Mouse (Mus musculus): ENCODE measurements around the gene Vmn1r4.
A peak's percentile ranks its signal among the peaks of the same experiment; 100 is the strongest.

Vmn1r4 gene

GRCm38 (mm10) chr6:56923726-56924707 is at the start of gene Vmn1r4, which contains the start of gene Nt5c3:
Vmn1r4 (plus strand) TSS chr6:56924015.
Nt5c3 (minus strand) TSS chr6:56923932.
- peak; percentile 86 to 87 for DNase-seq

- no peak for DNase-seq
These were observed 46.9 kb upstream of the Vmn1r4 start for GRCm38 (mm10) chr6:56876870-56877269.

- DNase-seq: no peak
These were observed 45.8 kb upstream of the Vmn1r4 start for GRCm38 (mm10) chr6:56877985-56878384.

GRCm38 (mm10) chr6:56879352-56879955 is 44.4 kb upstream of the Vmn1r4 start:
- DNase-seq: no peak

- no peak for DNase-seq
These were observed 35.3 kb upstream of the Vmn1r4 start for GRCm38 (mm10) chr6:56888561-56888960.

GRCm38 (mm10) chr6:56890762-56891161 is 33.1 kb upstream of the Vmn1r4 start:
- DNase-seq: no peak

- DNase-seq: no peak
These were observed 24.2 kb upstream of the Vmn1r4 start for GRCm38 (mm10) chr6:56899601-56900000.

- no peak for DNase-seq
These were observed 22.5 kb upstream of the Vmn1r4 start for GRCm38 (mm10) chr6:56901336-56901735.

- DNase-seq: peak; percentile 41 to 58
These were observed 21.9 kb upstream of the Vmn1r4 start for GRCm38 (mm10) chr6:56901824-56902386.

- no peak for DNase-seq
These were observed 21.0 kb upstream of the Vmn1r4 start for GRCm38 (mm10) chr6:56902606-56903520.

GRCm38 (mm10) chr6:56903831-56904230 is 20.0 kb upstream of the Vmn1r4 start:
- no peak for DNase-seq

- DNase-seq: no peak
These were observed 19.5 kb upstream of the Vmn1r4 start for GRCm38 (mm10) chr6:56904330-56904729.

GRCm38 (mm10) chr6:56904982-56905381 is 18.8 kb upstream of the Vmn1r4 start:
- no peak for DNase-seq

GRCm38 (mm10) chr6:56905486-56905885 is 18.3 kb upstream of the Vmn1r4 start:
- DNase-seq: no peak

GRCm38 (mm10) chr6:56906121-56906846 is 17.5 kb upstream of the Vmn1r4 start:
- DNase-seq: no peak

- DNase-seq: no peak
These were observed 15.8 kb upstream of the Vmn1r4 start for GRCm38 (mm10) chr6:56907973-56908372.

GRCm38 (mm10) chr6:56908397-56908796 is 15.4 kb upstream of the Vmn1r4 start:
- DNase-seq: no peak

GRCm38 (mm10) chr6:56908912-56909311 is 14.9 kb upstream of the Vmn1r4 start:
- DNase-seq: no peak

- DNase-seq: no peak
These were observed 12.9 kb upstream of the Vmn1r4 start for GRCm38 (mm10) chr6:56910910-56911309.

GRCm38 (mm10) chr6:56913092-56913858 is 10.5 kb upstream of the Vmn1r4 start:
- DNase-seq: no peak

- peak in 1 of 2 experiments; percentile 37 for DNase-seq
These were observed 7.5 kb upstream of the Vmn1r4 start for GRCm38 (mm10) chr6:56916279-56916678.
